Mouse (Mus musculus) brain, embryonic 14.5 days (tissue): Measurements from ENCODE around the gene Evc2. TPM values are rescaled to one million over a fixed set of nuclear protein-coding genes. Genes with fewer than 3 reads are reported as not detected.

Experiments
- DNase-seq: peaks from one replicate; pipeline ENCODE4 v3.0.0-alpha.2; 2011; ENCODE audit warnings: low read depth
- CTCF ChIP-seq: fragments of 200-500 bp; IDR thresholded peaks from 2 replicates; pipeline ENCODE4 v1.5.1; 2012; ENCODE audit warnings: inconsistent platforms, mild to moderate bottlenecking, moderate library complexity, borderline replicate concordance; ENCODE audit not compliant: insufficient read depth, insufficient read length; ENCODE audit errors: extremely low read depth
- POLR2A ChIP-seq: fragments of 200-500 bp; IDR thresholded peaks from 2 replicates; pipeline ENCODE4 v1.6.1; 2012; ENCODE audit warnings: mild to moderate bottlenecking, inconsistent platforms, borderline replicate concordance; ENCODE audit not compliant: poor library complexity, insufficient read depth, insufficient read length, severe bottlenecking; ENCODE audit errors: extremely low read depth
- polyA plus RNA-seq: library from polyadenylated mRNA; depleted of rRNA; stranded (reverse); fragments of >200 nt; gene quantifications from 2 replicates; pipeline ENCODE4 v1.2.3, GENCODE M21; 2012

Gene Evc2
- polyA plus RNA-seq, 1 experiment: 8.8 TPM

- TF ChIP-seq POLR2A: no peak
- TF ChIP-seq CTCF: no peak
Measured at GRCm38 (mm10) chr5:37427210-37427609, 88.9 kb downstream of the Evc2 start.

GRCm38 (mm10) chr5:37435417-37435816 lies 97.1 kb downstream of the Evc2 start:
- DNase-seq: no peak
- TF ChIP-seq CTCF (no peak), POLR2A (no peak)

More at GRCm38 (mm10) chr5:37427210-37427609, 88.9 kb downstream of the Evc2 start:
- peak; percentile 6 for DNase-seq

GRCm38 (mm10) chr5:37442767-37443166 lies 104.5 kb downstream of the Evc2 start:
- no peak for DNase-seq

GRCm38 (mm10) chr5:37447546-37447945 lies 109.2 kb downstream of the Evc2 start:
- no peak for DNase-seq
- TF ChIP-seq CTCF (no peak), POLR2A (no peak)

More at GRCm38 (mm10) chr5:37442767-37443166, 104.5 kb downstream of the Evc2 start:
- no peak for TF ChIP-seq POLR2A
- TF ChIP-seq CTCF: no peak

GRCm38 (mm10) chr5:37456590-37456989 lies 118.3 kb downstream of the Evc2 start:
- no peak for DNase-seq

GRCm38 (mm10) chr5:37457191-37457590 lies 118.9 kb downstream of the Evc2 start:
- TF ChIP-seq POLR2A: no peak
- TF ChIP-seq CTCF: no peak
- DNase-seq: no peak

More at GRCm38 (mm10) chr5:37456590-37456989, 118.3 kb downstream of the Evc2 start:
- TF ChIP-seq POLR2A (no peak), CTCF (no peak)

GRCm38 (mm10) chr5:37457831-37458230 lies 119.5 kb downstream of the Evc2 start:
- no peak for TF ChIP-seq POLR2A
- no peak for TF ChIP-seq CTCF

GRCm38 (mm10) chr5:37458236-37458635 lies 119.9 kb downstream of the Evc2 start:
- DNase-seq: no peak
- TF ChIP-seq CTCF: no peak

More at GRCm38 (mm10) chr5:37457831-37458230, 119.5 kb downstream of the Evc2 start:
- DNase-seq: no peak

- TF ChIP-seq POLR2A (no peak), CTCF (no peak)
- peak; percentile 65 for DNase-seq
Measured at GRCm38 (mm10) chr5:37465461-37465860, 127.2 kb downstream of the Evc2 start.

- no peak for TF ChIP-seq CTCF
- no peak for TF ChIP-seq POLR2A
- DNase-seq: no peak
Measured at GRCm38 (mm10) chr5:37467646-37468045, 129.3 kb downstream of the Evc2 start.

GRCm38 (mm10) chr5:37469031-37469430 lies 130.7 kb downstream of the Evc2 start:
- TF ChIP-seq CTCF (no peak), POLR2A (no peak)
- peak; percentile 23 for DNase-seq

GRCm38 (mm10) chr5:37471584-37471983 lies 133.3 kb downstream of the Evc2 start:
- TF ChIP-seq CTCF: no peak
- TF ChIP-seq POLR2A: no peak
- peak; percentile 85 for DNase-seq
